Mouse (Mus musculus): ENCODE results near the gene Krtap9-3.
"Not testable (repeated sequence)": the region's sequence is repeated elsewhere in the genome, so short reads cannot be mapped to it uniquely, and the experiment has no call there.

Gene Krtap9-3

GRCm38 (mm10) chr11:99597742-99598141 is at the start of gene Krtap9-3:
Gene Krtap9-3 (minus strand): TSS chr11:99598105.
- not testable (repeated sequence) for DNase-seq

GRCm38 (mm10) chr11:99646444-99646843 is 48.5 kb upstream of the Krtap9-3 start:
- DNase-seq: no peak

GRCm38 (mm10) chr11:99644351-99644750 is 46.4 kb upstream of the Krtap9-3 start:
- DNase-seq: peak; percentile 20

GRCm38 (mm10) chr11:99643635-99644139 is 45.8 kb upstream of the Krtap9-3 start, which contains the start of gene Krtap4-7:
Gene Krtap4-7 (minus strand): TSS chr11:99644089.
- DNase-seq: not testable (repeated sequence)

DNA sequence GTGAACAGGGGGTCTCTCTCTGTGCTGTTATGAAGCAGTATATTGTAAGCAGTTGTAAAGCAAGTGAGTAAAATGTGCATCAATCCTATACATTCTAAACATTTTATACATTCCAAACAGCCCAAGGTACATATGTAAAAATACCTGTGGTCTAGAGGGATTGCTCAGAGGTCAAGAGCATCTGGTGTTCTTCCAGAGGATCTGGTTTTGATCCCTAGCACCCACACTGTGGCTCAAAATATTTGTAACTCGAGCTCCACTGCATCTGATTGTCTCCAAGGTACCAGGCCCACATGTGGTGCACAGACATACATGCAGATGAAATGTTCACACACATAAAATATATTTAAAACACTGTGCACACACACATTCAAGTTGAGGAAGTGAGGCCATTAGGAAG is 43.0 kb upstream of the Krtap9-3 start:
- DNase-seq: no peak

DNA sequence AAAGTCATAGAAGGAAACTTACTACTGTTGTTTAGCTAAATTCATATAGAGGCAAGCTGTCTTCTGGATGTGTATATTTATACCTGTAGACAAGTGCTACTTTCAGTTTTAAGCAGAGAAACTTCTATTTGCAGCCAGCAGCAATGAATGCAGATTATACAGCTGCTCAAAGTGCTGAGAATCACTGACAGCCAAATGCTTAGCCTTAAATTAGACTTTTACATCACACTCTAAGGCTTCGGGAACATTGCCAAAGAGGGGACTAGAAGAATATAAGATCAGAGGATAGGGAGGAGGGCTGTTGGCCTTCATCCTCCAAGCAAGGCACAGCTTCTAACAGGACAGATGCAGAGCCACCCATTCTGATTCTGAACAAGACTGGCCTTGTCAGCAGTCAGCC is 39.2 kb upstream of the Krtap9-3 start:
- no peak for DNase-seq

DNA sequence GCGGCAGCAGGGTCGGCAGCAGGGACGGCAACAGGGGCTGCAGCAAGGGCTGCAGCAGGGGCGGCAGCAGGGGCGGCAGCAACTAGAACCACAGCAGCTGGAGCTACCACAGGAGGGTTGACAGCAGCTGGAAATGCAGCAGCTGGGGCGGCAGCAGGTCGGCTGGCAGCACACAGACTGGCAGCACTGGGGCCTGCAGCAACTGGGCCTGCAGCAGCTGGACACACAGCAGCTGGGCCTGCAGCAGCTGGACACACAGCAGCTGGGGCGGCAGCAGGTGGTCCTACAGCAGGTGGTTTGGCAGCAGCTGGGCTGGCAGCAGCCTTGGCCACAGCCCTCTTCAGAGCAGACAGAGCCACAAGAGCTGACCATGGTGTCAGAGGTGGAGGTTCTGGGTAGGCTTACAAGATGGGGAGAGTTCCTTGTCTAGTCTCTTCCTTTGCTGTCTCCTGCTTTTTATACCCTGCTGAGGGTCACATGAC is 36.8 kb upstream of the Krtap9-3 start, which contains the start of gene Krtap4-2:
Krtap4-2 (minus strand) TSS at position 432 of the 482 bp plus-strand sequence.
- no peak for DNase-seq

- no peak for DNase-seq
These were observed 35.4 kb upstream of the Krtap9-3 start for GRCm38 (mm10) chr11:99633293-99633692.

GRCm38 (mm10) chr11:99630890-99631289 is 33.0 kb upstream of the Krtap9-3 start:
- no peak for DNase-seq

DNA sequence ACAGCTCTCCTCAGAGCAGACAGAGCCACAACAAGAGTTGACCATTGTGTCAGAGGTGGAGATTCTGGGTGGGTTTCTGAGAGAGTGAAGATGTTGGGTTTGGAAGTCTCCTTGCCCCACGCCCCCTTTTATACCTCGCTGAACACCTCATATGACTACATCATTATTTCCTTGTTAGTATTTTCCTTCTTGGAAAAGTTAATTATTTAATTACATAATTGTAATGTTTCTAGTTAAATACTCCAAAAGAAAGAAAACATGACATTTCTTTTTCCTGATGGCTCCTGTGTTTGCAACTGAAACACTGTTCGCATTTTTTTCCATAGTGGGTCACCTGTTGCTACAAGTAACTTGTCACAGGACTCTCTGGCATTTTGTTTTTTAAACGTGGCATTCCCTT is 30.2 kb upstream of the Krtap9-3 start, which contains the start of gene Krtap4-1:
Krtap4-1 (minus strand) TSS at position 101 of the 400 bp plus-strand sequence.
- no peak for DNase-seq

DNA sequence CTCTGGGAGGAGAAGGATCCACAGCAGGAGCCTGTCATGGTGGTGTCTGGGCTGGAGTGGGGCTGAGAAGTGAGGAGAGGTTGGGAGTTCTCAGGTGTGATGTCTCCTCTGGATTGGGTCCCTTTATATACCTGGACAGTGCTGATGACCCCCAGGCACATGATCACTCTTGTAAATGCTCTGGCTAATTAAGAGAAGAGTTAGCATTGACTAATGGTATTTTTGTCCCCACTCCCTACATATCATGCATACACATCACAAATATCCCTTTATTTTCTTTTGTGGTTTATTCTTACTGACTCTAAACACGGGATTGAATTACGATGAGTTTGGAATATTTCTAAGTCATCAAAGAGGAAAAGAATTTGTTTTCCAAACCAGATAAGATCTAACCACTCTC is 22.4 kb upstream of the Krtap9-3 start, which contains the start of gene Gm11562:
Gm11562 (minus strand) TSS at position 101 of the 400 bp plus-strand sequence.
- no peak for DNase-seq

- no peak for DNase-seq
These were observed 17.0 kb upstream of the Krtap9-3 start, which contains the start of gene Krtap2-4 for GRCm38 (mm10) chr11:99614796-99615363. Gene Krtap2-4 (minus strand): TSS chr11:99614846.

DNA sequence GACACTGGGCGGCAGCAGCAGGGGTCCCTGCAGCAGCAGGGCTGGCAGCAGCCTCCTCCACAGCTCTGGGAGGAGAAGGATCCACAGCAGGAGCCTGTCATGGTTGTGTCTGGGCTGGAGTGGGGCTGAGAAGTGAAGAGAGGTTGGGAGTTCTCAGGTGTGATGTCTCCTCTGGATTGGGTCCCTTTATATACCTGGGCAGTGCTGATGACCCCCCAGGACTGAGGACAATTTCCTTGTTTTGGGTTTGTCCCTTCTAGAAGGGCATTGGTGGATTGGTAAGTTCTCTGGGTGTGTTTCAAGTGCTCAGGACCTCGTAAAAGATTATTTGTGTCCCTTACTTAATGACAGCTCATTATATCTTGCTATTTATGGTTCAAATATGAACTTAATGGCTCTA is 12.2 kb upstream of the Krtap9-3 start, which contains the start of gene Gm11937:
Gm11937 (minus strand) TSS at position 101 of the 400 bp plus-strand sequence.
- not testable (repeated sequence) for DNase-seq

DNA sequence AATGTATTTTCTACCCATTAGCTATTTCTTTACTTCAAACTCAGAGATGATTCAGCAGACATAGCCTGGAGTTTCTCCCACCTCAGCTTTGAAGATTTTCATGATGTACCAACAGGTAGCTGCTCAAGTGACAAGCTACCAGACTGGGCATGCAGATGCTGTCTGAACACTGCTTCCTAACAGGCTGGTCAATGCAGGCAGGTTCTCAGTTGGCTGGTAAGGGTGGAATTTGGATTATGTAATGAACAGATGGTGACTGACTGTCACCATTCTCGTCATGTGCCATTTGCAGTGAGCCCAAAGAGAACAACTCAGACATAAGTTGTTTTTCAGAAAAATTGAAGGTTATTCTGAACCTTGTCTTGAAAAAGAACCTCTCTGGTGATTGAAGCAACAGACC is 11.2 kb upstream of the Krtap9-3 start:
- peak; percentile 52 for DNase-seq

GRCm38 (mm10) chr11:99603208-99603607 is 5.3 kb upstream of the Krtap9-3 start, which contains the start of gene Gm11938:
Gene Gm11938 (minus strand): TSS chr11:99603308.
- DNase-seq: not testable (repeated sequence)

- no peak for DNase-seq
These were observed 6.9 kb downstream of the Krtap9-3 start, which contains the start of gene Krtap1-3 for GRCm38 (mm10) chr11:99590981-99591380. Gene Krtap1-3 (minus strand): TSS chr11:99591339.

- DNase-seq: peak; percentile 61
These were observed 12.8 kb downstream of the Krtap9-3 start for GRCm38 (mm10) chr11:99585096-99585495.

DNA sequence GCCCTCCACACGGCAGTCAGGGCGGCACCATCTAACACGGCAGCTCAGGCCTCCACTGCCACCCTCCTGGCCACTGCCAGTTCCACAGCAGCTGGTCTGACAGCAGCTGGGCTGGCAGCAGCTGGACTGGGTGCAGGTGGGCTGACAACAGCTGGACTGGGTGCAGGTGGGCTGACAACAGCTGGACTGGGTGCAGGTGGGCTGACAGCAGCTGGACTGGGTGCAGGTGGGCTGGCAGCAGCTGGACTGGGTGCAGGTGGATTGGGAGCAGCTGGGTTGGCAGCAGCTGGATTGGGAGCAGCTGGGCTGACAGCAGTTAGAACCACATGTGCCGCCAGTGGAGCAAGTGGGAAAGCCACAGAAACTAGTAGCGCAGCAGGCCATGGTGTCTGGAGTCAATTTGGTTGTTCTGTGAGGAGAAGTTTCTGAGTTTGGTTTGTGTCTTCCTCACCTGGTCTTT is 14.6 kb downstream of the Krtap9-3 start, which contains the start of gene Krtap1-4:
Krtap1-4 (minus strand) TSS at position 410 of the 460 bp plus-strand sequence.
- DNase-seq: no peak

GRCm38 (mm10) chr11:99581564-99581963 is 16.3 kb downstream of the Krtap9-3 start:
- DNase-seq: no peak

DNA sequence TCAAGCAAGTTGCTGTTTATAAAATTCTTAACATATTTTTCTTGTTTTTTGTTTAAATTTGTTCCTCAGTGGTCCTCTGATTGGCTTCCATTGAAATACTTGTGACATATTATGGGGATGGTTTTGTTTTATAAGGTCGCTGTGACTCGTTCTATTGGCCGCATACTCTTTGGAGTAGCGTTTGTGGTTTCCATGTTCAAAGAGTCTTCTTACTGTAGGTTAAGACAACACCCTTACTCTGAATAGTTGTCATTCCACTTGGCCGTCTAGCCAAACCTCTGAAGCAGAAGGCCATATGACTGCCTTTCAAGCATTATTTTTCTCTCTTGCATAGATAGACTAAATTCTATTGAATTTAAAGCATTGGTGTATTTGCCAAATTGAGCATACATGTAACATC is 16.9 kb downstream of the Krtap9-3 start:
- no peak for DNase-seq

DNA sequence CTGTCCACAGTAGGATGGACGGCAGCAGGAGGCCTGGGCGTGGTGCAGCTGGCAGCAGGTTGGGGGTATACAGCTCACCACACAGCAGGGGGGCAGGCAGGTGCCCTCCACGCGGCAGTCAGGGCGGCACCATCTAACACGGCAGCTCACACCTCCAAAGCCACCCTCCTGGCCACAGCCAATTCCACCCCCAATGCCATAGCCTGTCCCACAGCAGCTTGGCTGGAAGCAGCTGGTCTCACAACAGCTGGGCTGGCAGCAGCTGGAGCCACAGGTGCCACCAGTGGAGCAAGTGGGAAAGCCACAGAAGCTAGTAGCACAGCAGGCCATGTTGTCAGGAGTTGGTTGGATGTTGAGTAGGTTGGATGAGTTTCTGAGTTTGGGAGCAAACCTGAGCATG is 17.3 kb downstream of the Krtap9-3 start, which contains the start of gene Krtap1-5:
Krtap1-5 (minus strand) TSS at position 381 of the 400 bp plus-strand sequence.
- no peak for DNase-seq

GRCm38 (mm10) chr11:99574106-99574505 is 23.8 kb downstream of the Krtap9-3 start:
- DNase-seq: peak; percentile 40

DNA sequence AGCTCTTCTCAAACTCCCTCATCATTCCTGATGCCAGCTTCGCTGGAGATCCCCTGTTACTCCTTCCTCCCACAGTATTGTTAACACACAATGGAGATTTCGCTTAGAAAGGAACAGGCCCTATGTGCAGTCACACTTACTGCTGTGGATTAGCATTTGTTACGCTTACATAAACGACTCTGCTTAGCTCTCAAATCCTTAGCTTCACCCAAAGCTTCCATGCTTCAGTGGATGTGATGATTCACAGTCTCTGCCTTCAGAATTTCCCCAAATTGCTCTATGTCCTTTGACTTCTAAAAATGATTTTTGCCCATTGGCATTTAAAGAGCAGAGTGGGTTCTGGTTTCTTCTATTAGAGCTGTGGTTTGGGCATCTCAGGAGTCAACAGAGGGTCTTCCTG is 24.7 kb downstream of the Krtap9-3 start:
- DNase-seq: no peak

DNA sequence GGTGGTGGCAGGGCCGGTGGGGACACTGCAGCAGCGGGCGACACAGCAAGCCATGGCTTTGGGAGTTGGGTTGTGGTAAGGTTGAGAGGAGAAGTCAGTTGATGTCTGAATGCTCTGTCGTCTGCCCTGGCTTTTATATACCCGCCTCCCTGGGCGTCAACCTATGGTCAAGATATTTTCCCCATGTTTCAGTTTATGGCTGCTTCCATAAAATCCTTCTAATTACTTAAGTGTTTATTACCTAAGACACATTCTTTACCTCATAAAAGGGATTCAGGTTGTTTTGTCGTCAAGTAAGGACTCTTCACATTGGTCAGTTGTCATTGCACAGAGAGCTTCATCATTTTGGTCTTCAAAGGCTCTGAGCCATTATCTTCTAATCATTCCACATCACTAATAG is 31.4 kb downstream of the Krtap9-3 start, which contains the start of gene Krtap3-1:
Krtap3-1 (minus strand) TSS at position 101 of the 400 bp plus-strand sequence.
- DNase-seq: no peak
